Mouse (Mus musculus): ENCODE data around the gene Irs3. TPM values are rescaled to one million over a fixed set of nuclear protein-coding genes. Genes with fewer than 3 reads are reported as not detected.

Gene Irs3
- polyA plus RNA-seq, 1 experiment from 2014 or later = 0.10 TPM

DNA sequence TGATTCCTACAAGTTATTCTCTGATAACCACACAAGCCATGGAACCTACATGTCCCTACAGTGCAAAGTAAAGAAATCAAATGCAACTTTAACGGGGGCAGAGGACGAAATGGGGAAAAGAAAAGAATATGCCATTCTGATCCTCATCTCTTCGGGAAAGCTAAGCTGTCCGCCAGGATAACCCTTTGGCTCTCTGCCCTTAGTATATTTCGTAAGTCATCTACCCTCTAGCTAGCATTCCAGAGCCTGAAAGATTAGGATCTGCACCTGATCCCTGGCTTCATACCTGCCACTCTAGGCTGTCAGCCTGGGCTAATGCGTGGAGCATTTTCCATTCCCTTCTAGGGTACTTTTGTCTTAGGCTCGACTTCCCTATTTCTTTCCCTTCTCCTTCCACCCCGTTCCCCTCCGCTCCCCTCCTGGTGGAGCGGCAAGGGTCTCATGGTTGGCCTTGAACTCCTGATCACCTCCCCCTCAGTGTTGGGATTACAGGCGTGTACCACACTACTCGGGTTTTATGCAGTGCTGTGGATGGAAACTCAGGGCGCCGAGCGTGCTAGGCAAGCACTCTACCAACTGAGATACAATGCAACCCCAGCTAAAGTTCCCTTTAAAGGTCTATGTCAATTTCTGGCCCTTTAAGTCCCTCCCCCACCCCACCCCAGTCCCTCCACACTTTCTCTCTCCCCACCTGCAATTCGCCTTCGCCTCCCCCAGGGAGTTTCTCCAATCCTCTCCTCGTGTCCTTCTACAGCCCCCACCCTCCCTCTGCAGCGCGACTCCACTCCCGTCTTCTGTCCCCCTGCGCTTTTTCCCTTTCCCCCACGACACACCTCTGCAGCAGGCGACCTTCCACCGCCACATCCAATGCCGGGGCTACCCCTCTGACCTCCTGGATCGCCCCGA, 38.1 kb upstream of the Irs3 start:
- H3K27me3 ChIP-seq (ENCODE audit: control insufficient read depth, insufficient read depth, low read length) = no peaks in the 10 kb centered on the region
- peak; percentile 21; the same call in 1 of the 2 replicates for ATAC-seq (replicated peaks; ENCODE audit: insufficient number of reproducible peaks, low FRiP score, low TSS enrichment, low read depth)
- no peaks in the 10 kb centered on the region for H3K36me3 ChIP-seq (replicated peaks; ENCODE audit: control insufficient read depth, insufficient read depth, low read depth, low read length)
- peak; percentile 15 for DNase-seq (ENCODE audit: low spot score)
- WGBS = 14% methylated on average over 28 of the region's 28 CpGs
- peak overlapping the region; percentile 70 for H3K4me3 ChIP-seq (ENCODE audit: low read depth, low read length)
- peak overlapping the region; percentile 74 for H3K9ac ChIP-seq (replicated peaks; ENCODE audit: low read length)
- H3K9me3 ChIP-seq (replicated peaks; ENCODE audit: control insufficient read depth, low read length) = no peaks in the 10 kb centered on the region
- no peaks in the 10 kb centered on the region for H3K4me1 ChIP-seq (ENCODE audit: control insufficient read depth, insufficient read depth, low read length)
- peak overlapping the region; percentile 91 for H3K4me2 ChIP-seq (ENCODE audit: low read depth, low read length)
- H3K27ac ChIP-seq (replicated peaks; ENCODE audit: low read depth, low read length) = peak overlapping the region; percentile 28; the same call in 1 of the 2 replicates

DNA sequence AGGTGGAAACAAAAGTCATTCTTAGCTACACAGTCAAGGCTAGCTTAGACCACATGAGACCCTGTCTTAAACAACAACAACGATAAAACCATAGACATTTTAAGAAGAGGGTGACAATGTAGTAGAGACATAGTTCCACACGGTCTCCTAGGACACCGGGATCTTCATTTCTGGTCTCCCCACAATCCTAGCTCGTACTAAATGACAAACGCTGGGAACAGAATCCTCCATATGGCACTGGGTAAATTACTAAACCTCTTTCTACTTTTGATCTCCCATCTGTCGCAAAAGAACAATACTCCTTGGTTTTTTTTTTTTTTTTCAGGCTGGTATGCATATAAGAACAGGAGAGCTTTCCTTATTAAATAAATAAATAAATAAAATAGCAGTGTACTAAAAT, 37.0 kb upstream of the Irs3 start:
- Histone ChIP-seq H3K27ac (replicated peaks; ENCODE audit: low read depth, low read length) (no peak overlapping the region), H3K27me3 (ENCODE audit: control insufficient read depth, insufficient read depth, low read length) (no peaks in the 10 kb centered on the region), H3K4me1 (ENCODE audit: control insufficient read depth, insufficient read depth, low read length) (no peaks in the 10 kb centered on the region), H3K9ac (replicated peaks; ENCODE audit: low read length) (no peak overlapping the region), H3K4me3 (ENCODE audit: low read depth, low read length) (no peak overlapping the region), H3K9me3 (replicated peaks; ENCODE audit: control insufficient read depth, low read length) (no peaks in the 10 kb centered on the region), H3K4me2 (ENCODE audit: low read depth, low read length) (no peak overlapping the region), H3K36me3 (replicated peaks; ENCODE audit: control insufficient read depth, insufficient read depth, low read depth, low read length) (no peaks in the 10 kb centered on the region)
- ATAC-seq (replicated peaks; ENCODE audit: insufficient number of reproducible peaks, low FRiP score, low TSS enrichment, low read depth) (no peak), DNase-seq (ENCODE audit: low spot score) (no peak)
- 92% methylated on average over 6 of the region's 6 CpGs for WGBS

DNA sequence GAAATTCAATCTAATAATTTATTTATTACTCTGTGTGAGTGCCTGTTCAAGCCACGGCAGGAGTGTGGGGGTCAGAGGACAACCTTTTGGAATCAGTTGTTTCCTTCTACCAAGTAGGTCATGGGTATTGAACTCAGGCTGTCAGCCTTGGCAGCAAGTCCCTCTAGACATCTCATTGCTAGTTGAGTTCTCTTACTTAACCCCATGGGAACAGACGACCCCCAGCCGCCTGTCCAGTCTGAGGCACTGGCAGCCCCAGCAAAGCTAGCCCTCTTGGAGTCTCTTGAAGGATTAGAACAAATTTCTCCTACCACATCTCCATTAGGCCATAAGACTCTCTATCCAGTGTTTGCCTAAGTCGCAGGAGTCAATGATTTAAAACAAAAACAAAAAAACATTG, 34.2 kb upstream of the Irs3 start:
- no peaks in the 10 kb centered on the region for H3K4me1 ChIP-seq (ENCODE audit: control insufficient read depth, insufficient read depth, low read length)
- WGBS = 81% methylated on average over 4 of the region's 4 CpGs
- ATAC-seq (replicated peaks; ENCODE audit: insufficient number of reproducible peaks, low FRiP score, low TSS enrichment, low read depth) (no peak), DNase-seq (ENCODE audit: low spot score) (no peak)
- H3K36me3 ChIP-seq (replicated peaks; ENCODE audit: control insufficient read depth, insufficient read depth, low read depth, low read length) = no peaks in the 10 kb centered on the region
- no peak overlapping the region for H3K9ac ChIP-seq (replicated peaks; ENCODE audit: low read length)
- no peaks in the 10 kb centered on the region for H3K9me3 ChIP-seq (replicated peaks; ENCODE audit: control insufficient read depth, low read length)
- no peaks in the 10 kb centered on the region for H3K27me3 ChIP-seq (ENCODE audit: control insufficient read depth, insufficient read depth, low read length)
- H3K27ac ChIP-seq (replicated peaks; ENCODE audit: low read depth, low read length) = no peak overlapping the region
- H3K4me2 ChIP-seq (ENCODE audit: low read depth, low read length) = no peak overlapping the region
- H3K4me3 ChIP-seq (ENCODE audit: low read depth, low read length) = no peak overlapping the region

DNA sequence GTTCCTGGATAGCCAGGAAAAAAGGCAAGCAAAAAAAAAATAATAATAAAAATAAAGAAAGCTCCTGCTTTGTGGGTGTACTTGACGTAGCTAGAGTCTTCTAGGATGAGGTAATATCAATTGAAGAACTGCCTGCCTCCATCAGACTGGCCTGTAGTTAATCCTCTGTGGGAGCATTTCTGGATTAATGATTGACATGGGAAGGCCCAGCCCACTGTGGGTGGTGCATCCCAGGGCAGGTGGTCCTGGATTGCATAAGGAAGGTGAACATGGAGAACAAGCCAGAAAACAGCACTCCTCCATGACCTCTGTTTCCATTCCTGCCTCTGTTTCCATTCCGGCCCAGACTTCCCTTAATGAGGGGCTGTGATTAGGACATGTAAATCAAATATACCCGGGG, 33.2 kb upstream of the Irs3 start:
- Histone ChIP-seq H3K36me3 (replicated peaks; ENCODE audit: control insufficient read depth, insufficient read depth, low read depth, low read length) (no peaks in the 10 kb centered on the region), H3K27me3 (ENCODE audit: control insufficient read depth, insufficient read depth, low read length) (no peaks in the 10 kb centered on the region), H3K4me3 (ENCODE audit: low read depth, low read length) (no peak overlapping the region), H3K4me1 (ENCODE audit: control insufficient read depth, insufficient read depth, low read length) (no peaks in the 10 kb centered on the region), H3K9ac (replicated peaks; ENCODE audit: low read length) (no peak overlapping the region), H3K27ac (replicated peaks; ENCODE audit: low read depth, low read length) (no peak overlapping the region), H3K4me2 (ENCODE audit: low read depth, low read length) (no peak overlapping the region), H3K9me3 (replicated peaks; ENCODE audit: control insufficient read depth, low read length) (no peaks in the 10 kb centered on the region)
- ATAC-seq (replicated peaks; ENCODE audit: insufficient number of reproducible peaks, low FRiP score, low TSS enrichment, low read depth) = no peak
- no peak for DNase-seq (ENCODE audit: low spot score)
- 87% methylated on average over 3 of the region's 3 CpGs for WGBS

- no peaks in the 10 kb centered on the region for H3K9me3 ChIP-seq (replicated peaks; ENCODE audit: control insufficient read depth, low read length)
- DNase-seq (ENCODE audit: low spot score) (no peak), ATAC-seq (replicated peaks; ENCODE audit: insufficient number of reproducible peaks, low FRiP score, low TSS enrichment, low read depth) (no peak)
- no peak overlapping the region for H3K4me3 ChIP-seq (ENCODE audit: low read depth, low read length)
- no peak overlapping the region for H3K27ac ChIP-seq (replicated peaks; ENCODE audit: low read depth, low read length)
- 92% methylated on average over 8 of the region's 8 CpGs for WGBS
- no peak overlapping the region for H3K9ac ChIP-seq (replicated peaks; ENCODE audit: low read length)
- no peaks in the 10 kb centered on the region for H3K36me3 ChIP-seq (replicated peaks; ENCODE audit: control insufficient read depth, insufficient read depth, low read depth, low read length)
- no peak overlapping the region for H3K4me2 ChIP-seq (ENCODE audit: low read depth, low read length)
- H3K4me1 ChIP-seq (ENCODE audit: control insufficient read depth, insufficient read depth, low read length) = no peaks in the 10 kb centered on the region
- H3K27me3 ChIP-seq (ENCODE audit: control insufficient read depth, insufficient read depth, low read length) = no peaks in the 10 kb centered on the region
These were observed 32.3 kb upstream of the Irs3 start for GRCm38 (mm10) chr5:137677859-137678258.

DNA sequence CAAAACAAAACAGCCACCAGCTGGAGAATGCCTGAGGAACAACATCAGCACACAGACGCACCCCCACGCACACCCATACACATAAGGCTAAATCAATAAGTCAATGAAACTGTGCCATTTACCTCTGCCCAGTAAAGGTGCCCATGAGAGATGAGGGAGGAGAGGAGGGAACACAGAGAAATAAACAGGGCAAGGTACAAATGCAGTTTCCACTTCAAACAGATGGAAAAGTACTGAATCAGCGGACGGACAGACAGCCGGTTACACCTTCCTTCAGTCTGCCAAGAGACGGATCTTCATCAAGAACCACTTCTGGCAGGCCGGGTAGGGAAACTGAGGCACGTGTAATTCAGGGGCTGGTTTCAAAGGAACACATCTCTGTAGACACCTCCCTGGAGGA, 29.3 kb upstream of the Irs3 start:
- H3K4me1 ChIP-seq (ENCODE audit: control insufficient read depth, insufficient read depth, low read length) = peaks cover 4% of the 10 kb centered on the region; the same call in 1 of the 2 replicates
- H3K27me3 ChIP-seq (ENCODE audit: control insufficient read depth, insufficient read depth, low read length) = no peaks in the 10 kb centered on the region
- no peak overlapping the region for H3K27ac ChIP-seq (replicated peaks; ENCODE audit: low read depth, low read length)
- H3K9me3 ChIP-seq (replicated peaks; ENCODE audit: control insufficient read depth, low read length) = no peaks in the 10 kb centered on the region
- no peak overlapping the region for H3K4me2 ChIP-seq (ENCODE audit: low read depth, low read length)
- H3K4me3 ChIP-seq (ENCODE audit: low read depth, low read length) = no peak overlapping the region
- no peaks in the 10 kb centered on the region for H3K36me3 ChIP-seq (replicated peaks; ENCODE audit: control insufficient read depth, insufficient read depth, low read depth, low read length)
- 93% methylated on average over 8 of the region's 8 CpGs for WGBS
- no peak for DNase-seq (ENCODE audit: low spot score)
- no peak for ATAC-seq (replicated peaks; ENCODE audit: insufficient number of reproducible peaks, low FRiP score, low TSS enrichment, low read depth)
- no peak overlapping the region for H3K9ac ChIP-seq (replicated peaks; ENCODE audit: low read length)

DNA sequence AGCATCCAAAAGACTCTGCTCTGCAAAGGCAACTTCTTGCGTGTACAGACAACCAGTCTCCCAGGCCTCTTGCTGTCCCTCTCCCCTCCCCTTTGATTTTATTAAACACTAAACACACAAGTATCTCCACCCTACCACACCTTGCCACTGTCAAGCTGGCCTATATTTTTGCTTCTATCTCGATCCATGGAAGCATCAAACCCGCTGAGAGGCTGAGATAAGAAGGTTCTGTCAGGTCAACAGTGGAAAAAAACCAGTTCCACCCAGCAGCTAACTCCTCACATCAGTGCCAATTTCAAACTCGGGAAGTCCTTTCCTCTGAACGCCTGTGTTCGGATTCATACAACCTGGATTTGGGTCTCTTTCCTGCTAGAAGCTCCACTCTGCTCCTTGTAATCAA, 27.5 kb upstream of the Irs3 start:
- Histone ChIP-seq H3K9ac (replicated peaks; ENCODE audit: low read length) (no peak overlapping the region), H3K9me3 (replicated peaks; ENCODE audit: control insufficient read depth, low read length) (no peaks in the 10 kb centered on the region), H3K4me3 (ENCODE audit: low read depth, low read length) (no peak overlapping the region), H3K27me3 (ENCODE audit: control insufficient read depth, insufficient read depth, low read length) (no peaks in the 10 kb centered on the region), H3K27ac (replicated peaks; ENCODE audit: low read depth, low read length) (no peak overlapping the region), H3K4me1 (ENCODE audit: control insufficient read depth, insufficient read depth, low read length) (peaks cover 4% of the 10 kb centered on the region; the same call in 1 of the 2 replicates), H3K4me2 (ENCODE audit: low read depth, low read length) (no peak overlapping the region), H3K36me3 (replicated peaks; ENCODE audit: control insufficient read depth, insufficient read depth, low read depth, low read length) (no peaks in the 10 kb centered on the region)
- WGBS = 88% methylated on average over 6 of the region's 6 CpGs
- ATAC-seq (replicated peaks; ENCODE audit: insufficient number of reproducible peaks, low FRiP score, low TSS enrichment, low read depth) (no peak), DNase-seq (ENCODE audit: low spot score) (no peak)

GRCm38 (mm10) chr5:137672361-137672760, 26.8 kb upstream of the Irs3 start:
- no peaks in the 10 kb centered on the region for H3K9me3 ChIP-seq (replicated peaks; ENCODE audit: control insufficient read depth, low read length)
- H3K36me3 ChIP-seq (replicated peaks; ENCODE audit: control insufficient read depth, insufficient read depth, low read depth, low read length) = no peaks in the 10 kb centered on the region
- H3K4me3 ChIP-seq (ENCODE audit: low read depth, low read length) = no peak overlapping the region
- 81% methylated on average over 5 of the region's 5 CpGs for WGBS
- no peaks in the 10 kb centered on the region for H3K27me3 ChIP-seq (ENCODE audit: control insufficient read depth, insufficient read depth, low read length)
- no peak overlapping the region for H3K4me2 ChIP-seq (ENCODE audit: low read depth, low read length)
- peaks cover 4% of the 10 kb centered on the region; the same call in 1 of the 2 replicates for H3K4me1 ChIP-seq (ENCODE audit: control insufficient read depth, insufficient read depth, low read length)
- no peak overlapping the region for H3K27ac ChIP-seq (replicated peaks; ENCODE audit: low read depth, low read length)
- H3K9ac ChIP-seq (replicated peaks; ENCODE audit: low read length) = no peak overlapping the region
- ATAC-seq (replicated peaks; ENCODE audit: insufficient number of reproducible peaks, low FRiP score, low TSS enrichment, low read depth) = no peak
- no peak for DNase-seq (ENCODE audit: low spot score)

Measured in embryonic facial prominence, embryonic 11.5 days (tissue).